Mouse (Mus musculus): ENCODE measurements at regions not wholly inside any gene's neighbourhood (a gene's known extent, or its start where the extent isn't known, plus 50 kb on each side); places are given as distances from the start of the nearest gene placed in this dataset.

GRCm38 (mm10) chr7:111146670-111147069, 63.8 kb upstream of the Eif4g2 start:
- no peak for TF ChIP-seq CTCF (conservative IDR thresholded peaks at IDR 0.05; ENCODE audit: low read length)
- TF ChIP-seq POU5F1 (IDR thresholded peaks at IDR 0.05; ENCODE audit: borderline replicate concordance, low read length) = no peak
- no peak for TF ChIP-seq NANOG (IDR thresholded peaks at IDR 0.05; ENCODE audit: borderline replicate concordance, low read length)

Data from E14TG2a.4 (cell line).